Mouse (Mus musculus) layer of hippocampus, postnatal 10 days (tissue): Measurements from ENCODE around the gene Tdpoz5. TPM values are rescaled to one million over a fixed set of nuclear protein-coding genes. Genes with fewer than 3 reads are reported as not detected.
"Not testable (repeated sequence)": the region's sequence is repeated elsewhere in the genome, so short reads cannot be mapped to it uniquely, and the experiment has no call there.

Experiments
- DNase-seq, 2 experiments: peaks; one replicate each; pipeline ENCODE4 v3.0.0; 2021; ENCODE audit warnings: low spot score in 2 of 2
- long read RNA-seq: library from polyadenylated mRNA; stranded (forward); transcript quantifications from one replicate; pipeline ENCODE4 v2.0.0, GENCODE M21; 2023
- total RNA-seq, 2 experiments: library from RNA; stranded (reverse); gene quantifications; 2 replicates each; pipeline ENCODE4 v1.2.3; 2021

The Tdpoz5 gene
- not detected for total RNA-seq
- long read RNA-seq = 0 reads

DNA sequence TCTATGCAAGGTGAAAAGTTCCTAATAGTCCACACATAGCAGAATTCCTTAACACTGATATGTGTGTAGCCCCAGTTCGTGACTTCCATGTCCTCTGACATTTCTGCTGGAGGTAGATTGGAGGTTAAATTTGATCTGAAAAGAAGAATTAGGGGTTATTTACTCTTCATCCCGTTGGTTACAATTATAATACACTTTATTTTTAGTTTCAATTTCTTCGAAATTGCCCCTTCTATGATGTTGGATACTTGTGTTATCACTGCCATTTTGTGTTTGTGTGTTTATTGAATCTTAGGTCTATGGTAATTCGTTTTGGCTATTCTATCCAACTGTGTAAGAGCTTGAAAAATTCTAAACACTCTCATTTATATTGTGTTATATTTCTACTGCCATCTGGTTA, at the start of gene Tdpoz5:
Tdpoz5 (minus strand) TSS at position 101 of the 400 bp plus-strand sequence.
- not testable (repeated sequence) for DNase-seq

DNA sequence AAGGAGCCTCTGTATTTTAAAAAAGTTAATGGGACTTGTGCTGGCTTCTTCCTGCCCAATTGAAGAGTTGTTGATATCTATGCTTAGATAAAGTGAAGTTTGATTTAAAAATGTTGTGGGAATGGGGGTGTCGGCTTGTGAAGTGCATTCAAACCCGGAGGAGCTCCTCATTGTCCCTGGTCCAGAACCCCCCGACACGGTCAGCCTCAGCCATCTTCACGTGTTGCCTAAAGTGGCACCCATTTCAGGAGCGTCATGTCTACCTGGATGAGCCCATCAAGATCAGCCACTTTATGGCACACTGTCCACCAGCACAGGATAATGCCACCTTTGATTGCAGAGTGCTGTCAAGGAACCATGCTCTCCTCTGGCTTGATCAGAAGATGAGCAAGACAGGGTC, 7.8 kb upstream of the Tdpoz5 start:
- not testable (repeated sequence) for DNase-seq

DNA sequence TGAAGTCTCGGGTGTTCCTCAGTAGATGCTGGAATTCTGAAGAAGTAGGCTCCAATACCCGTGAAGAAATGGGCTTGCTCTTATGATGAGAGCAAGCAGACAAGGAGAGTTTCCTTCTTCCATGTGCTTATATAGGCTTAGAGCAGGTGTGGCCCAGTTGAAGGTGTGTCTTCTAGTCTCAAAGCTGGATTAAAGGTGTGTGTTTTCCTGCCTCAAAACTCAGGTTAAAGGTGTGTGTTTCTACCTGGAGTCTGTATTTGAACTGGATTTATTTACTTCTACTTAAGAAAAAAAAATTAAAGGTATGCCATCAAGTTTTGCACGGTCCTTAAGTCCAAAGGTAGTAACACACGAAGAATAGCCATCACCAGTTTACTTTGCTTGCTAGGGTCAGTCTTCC, 17.7 kb downstream of the Tdpoz5 start, which contains the start of gene Gm9117:
Gm9117 (minus strand) TSS at position 101 of the 400 bp plus-strand sequence.
- DNase-seq = not testable (repeated sequence)

DNA sequence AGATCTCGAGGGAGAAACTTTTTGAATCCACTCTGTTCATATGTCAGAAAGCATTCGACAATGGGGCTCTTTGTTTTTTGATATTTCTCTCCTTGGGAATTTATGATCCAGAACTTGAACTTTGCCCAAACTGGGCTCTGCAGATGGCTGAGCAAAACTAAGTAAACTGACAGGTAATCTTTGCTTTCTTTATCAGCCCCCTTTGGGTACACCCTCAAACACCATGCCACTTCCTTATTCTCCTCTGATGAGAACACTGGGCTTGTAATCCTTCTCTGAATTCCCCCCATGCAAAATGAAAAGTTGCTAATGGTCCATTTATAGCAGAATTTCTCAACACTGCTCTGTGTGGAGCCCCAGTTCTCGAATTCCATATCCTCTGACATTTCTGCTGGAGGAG, 22.7 kb downstream of the Tdpoz5 start:
- not testable (repeated sequence) for DNase-seq

Other genes with a start within 250 kb of the Tdpoz5 start
- not detected for gene Gm5773, start 188.3 kb downstream of the Tdpoz5 start, total RNA-seq
- gene Tdpoz4, start 164.9 kb downstream of the Tdpoz5 start, total RNA-seq = not detected
- gene Tdpoz3, start 135.3 kb downstream of the Tdpoz5 start, total RNA-seq = not detected
- not detected for gene Gm9117, start 17.8 kb downstream of the Tdpoz5 start, total RNA-seq
- gene Gm9125, start 93.6 kb upstream of the Tdpoz5 start, total RNA-seq = not detected
- gene Gm10697, start 111.3 kb upstream of the Tdpoz5 start, total RNA-seq = not detected
- not detected for gene Gm10696, start 216.9 kb upstream of the Tdpoz5 start, total RNA-seq
- not detected for gene Gm5286, start 235.4 kb upstream of the Tdpoz5 start, total RNA-seq